23 mouse cellular contexts compared by ENCODE assay signal in genomic region chr5:120340696-120341231, GRCm38 (mm10).
DNase-seq lines count a peak whose midpoint lies in the region; ATAC-seq and TF ChIP-seq lines count a peak whose summit lies in the region.
"Had no signal": no experiment of that assay in that cellular context is flagged by ENCODE, and none has a peak within 500 bp of the region (broad histone marks: within the 10 kb centered on the region; RNA-seq: fewer than 3 reads in every experiment).

No protein-coding gene starts in this region.

- no peaks in the 10 kb centered on the region for H3K27me3 ChIP-seq in limb, embryonic 14.5 days (ENCODE audit: control insufficient read depth, insufficient read depth, low read length)
- H3K27me3 ChIP-seq in limb, embryonic 10.5 days (ENCODE audit: low read depth, poor library complexity, severe bottlenecking): peaks cover 33% of the 10 kb centered on the region
- no peaks in the 10 kb centered on the region for H3K27me3 ChIP-seq in Patski

- H3K4me1 ChIP-seq in limb, embryonic 14.5 days (ENCODE audit: control insufficient read depth, insufficient read depth, low read length): no peaks in the 10 kb centered on the region
- H3K4me1 ChIP-seq in limb, embryonic 10.5 days: peaks cover 5% of the 10 kb centered on the region; the same call in 1 of the 2 replicates
- H3K4me1 ChIP-seq: embryonic facial prominence, embryonic 13.5 days; liver, embryonic 12.5 days had no signal

- H3K4me2 ChIP-seq in limb, embryonic 14.5 days (replicated peaks; ENCODE audit: low read depth, low read length, severe bottlenecking): no peak overlapping the region
- H3K4me2 ChIP-seq: embryonic facial prominence, embryonic 13.5 days; liver, embryonic 12.5 days had no signal

- H3K9ac ChIP-seq in limb, embryonic 14.5 days (ENCODE audit: low read depth, low read length, severe bottlenecking): 0 out of 2 replicates have a peak overlapping the region, but pooled peaks have one; percentile 5
- H3K9ac ChIP-seq: embryonic facial prominence, embryonic 13.5 days; liver, embryonic 12.5 days had no signal

- TF ChIP-seq CTCF in Patski (IDR thresholded peaks at IDR 0.05): no peak

- no peak for DNase-seq in limb, embryonic 14.5 days (ENCODE audit: low spot score)
- DNase-seq in limb, embryonic 10.5 days (ENCODE audit: low spot score): no peak
- DNase-seq in Patski (ENCODE audit: low read depth, low spot score): peak; percentile 22
- peak; percentile 32 for DNase-seq in cerebellum, adult 8-10 months
- peak; percentile 65 for DNase-seq in fat pad, adult 2 months (ENCODE audit: extremely low read depth, low read depth, low spot score)
- DNase-seq in gastrocnemius, postnatal 4 days (ENCODE audit: low spot score in 2 of 2): no peak
- DNase-seq in urinary bladder, adult 2 months (ENCODE audit: low spot score): no peak
- DNase-seq in urinary bladder, postnatal 10 days (ENCODE audit: low spot score): no peak
- DNase-seq: adrenal gland, postnatal 36 days; heart, adult 2 months; heart, postnatal 36 days; kidney, adult 11 months; kidney, postnatal 10 days; lung, adult 2 months; lung, postnatal 36 days; right cerebral cortex, postnatal 4 days; thymus, postnatal 36 days had no signal

- H3K9me3 ChIP-seq in limb, embryonic 14.5 days (ENCODE audit: control insufficient read depth, low read length): no peaks in the 10 kb centered on the region
- H3K9me3 ChIP-seq in limb, embryonic 10.5 days (replicated peaks): no peaks in the 10 kb centered on the region
- H3K9me3 ChIP-seq: embryonic facial prominence, embryonic 13.5 days; G1E; liver, embryonic 12.5 days; midbrain, embryonic 10.5 days had no signal

- WGBS in limb, embryonic 14.5 days: 22% methylated on average over 3 of the region's 3 CpGs
- WGBS in limb, embryonic 10.5 days: 31% methylated on average over 3 of the region's 3 CpGs

- no peak overlapping the region for H3K4me3 ChIP-seq in limb, embryonic 14.5 days (replicated peaks; ENCODE audit: low read length)
- H3K4me3 ChIP-seq in limb, embryonic 10.5 days: no peak overlapping the region
- H3K4me3 ChIP-seq: embryonic facial prominence, embryonic 13.5 days; heart, adult 2 months; liver, embryonic 12.5 days; midbrain, embryonic 10.5 days had no signal

- no peak for ATAC-seq in limb, embryonic 14.5 days (ENCODE audit: low FRiP score, low read depth)
- ATAC-seq in Patski: peak; percentile 65
- ATAC-seq: forebrain, embryonic 16.5 days; liver, embryonic 12.5 days had no signal

- POLR2A ChIA-PET in Patski (lab: Charles Lee): interaction anchor here (0.5 kb wide), 1 partner anchor 187 kb away, joined by 3 read pairs; no protein-coding TSS in a partner anchor

- no peak for TF ChIP-seq POLR2A in limb, embryonic 14.5 days (IDR thresholded peaks at IDR 0.05; ENCODE audit: borderline replicate concordance, extremely low read depth, insufficient read depth, insufficient read length)

- in situ Hi-C loops in Patski (cut with MboI; ENCODE audit: low pct_unique_long_range_greater_than_20kb): no loop called here

- CTCF ChIA-PET in Patski (lab: Charles Lee): interaction anchor here (1.3 kb wide), 1 partner anchor 11 kb away, joined by 3 read pairs; no protein-coding TSS in a partner anchor

- no peaks in the 10 kb centered on the region for H3K36me3 ChIP-seq in limb, embryonic 14.5 days (ENCODE audit: control insufficient read depth, insufficient read depth, low read length)
- H3K36me3 ChIP-seq in limb, embryonic 10.5 days: no peaks in the 10 kb centered on the region
- H3K36me3 ChIP-seq: embryonic facial prominence, embryonic 13.5 days; G1E; liver, embryonic 12.5 days; midbrain, embryonic 10.5 days had no signal

- no peak overlapping the region for H3K27ac ChIP-seq in limb, embryonic 14.5 days (replicated peaks; ENCODE audit: low read depth, low read length)
- no peak overlapping the region for H3K27ac ChIP-seq in limb, embryonic 10.5 days
- H3K27ac ChIP-seq: embryonic facial prominence, embryonic 13.5 days; heart, adult 2 months; liver, embryonic 12.5 days; midbrain, embryonic 10.5 days; stomach, postnatal 0 days had no signal

Comparison
In these comparisons a context has a peak if more than half of its experiments do, and no peak if none do; other contexts are left out.
1. DNase-seq: peak in Patski (single experiment), cerebellum, adult 8-10 months (single experiment) and fat pad, adult 2 months (single experiment); none in limb, embryonic 14.5 days (single experiment), limb, embryonic 10.5 days (single experiment), gastrocnemius, postnatal 4 days (0 of 2), urinary bladder, adult 2 months (single experiment) and urinary bladder, postnatal 10 days (single experiment).